Mouse (Mus musculus): Measurements from ENCODE around the gene Ftsj1.

DNA sequence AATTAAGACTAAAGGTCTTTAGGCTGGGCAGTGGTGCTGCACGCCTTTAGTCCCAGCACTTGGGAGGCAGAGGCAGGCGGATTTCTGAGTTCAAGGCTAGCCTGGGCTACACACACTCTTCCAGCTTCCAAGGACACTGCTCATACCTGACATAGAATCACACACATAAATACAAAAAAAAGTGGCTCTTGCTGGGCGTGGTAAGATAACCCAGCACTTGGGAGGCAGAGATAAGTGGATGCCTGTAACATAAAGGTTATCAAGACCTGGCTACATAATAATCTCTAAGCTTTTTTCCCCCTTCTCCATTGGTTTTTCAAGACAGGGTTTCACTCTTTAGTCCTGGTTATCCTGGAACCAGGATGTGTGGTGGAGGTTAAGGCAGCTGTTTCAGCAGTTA lies 18.6 kb downstream of the Ftsj1 start:
- TF ChIP-seq CTCF (IDR thresholded peaks at IDR 0.05; ENCODE audit: insufficient read depth, low read depth, low read length), result no peak
- no peak for TF ChIP-seq POLR2A (IDR thresholded peaks at IDR 0.05; ENCODE audit: insufficient read depth, low read depth, low read length)

Data from olfactory bulb, adult 2 months (tissue).